Mouse (Mus musculus) heart, adult 9 months (tissue): ENCODE data around the gene Fat3.

ENCODE experiments used
- DNase-seq, 2 experiments: peaks; one replicate each; pipeline ENCODE4 v3.0.0; 2022; ENCODE audit warnings: low spot score in 2 of 2

Fat3 gene

GRCm38 (mm10) chr9:15886756-15887155 is 614.3 kb downstream of the Fat3 start:
- no peak for DNase-seq

GRCm38 (mm10) chr9:15880754-15881153 is 620.3 kb downstream of the Fat3 start:
- no peak for DNase-seq

- DNase-seq, result no peak
These were observed 620.9 kb downstream of the Fat3 start for GRCm38 (mm10) chr9:15880160-15880603.

- no peak for DNase-seq
These were observed 626.5 kb downstream of the Fat3 start, which contains the start of gene Mtnr1b for GRCm38 (mm10) chr9:15874506-15875160. Gene Mtnr1b, minus strand, starts transcription at chr9:15874556.

GRCm38 (mm10) chr9:15870013-15870412 is 631.1 kb downstream of the Fat3 start:
- no peak for DNase-seq

- no peak for DNase-seq
These were observed 631.6 kb downstream of the Fat3 start for GRCm38 (mm10) chr9:15869456-15869855.

GRCm38 (mm10) chr9:15866280-15867072 is 634.6 kb downstream of the Fat3 start:
- DNase-seq, result no peak

GRCm38 (mm10) chr9:15861402-15861801 is 639.7 kb downstream of the Fat3 start:
- peak; percentile 7 to 10 for DNase-seq
